Mouse (Mus musculus) Patski (cell line): ENCODE measurements around the gene Aplp2. TPM values are rescaled to one million over a fixed set of nuclear protein-coding genes. Genes with fewer than 3 reads are reported as not detected.
A peak's percentile ranks its signal among the peaks of the same experiment; 100 is the strongest.

ENCODE experiments used
- ATAC-seq: fragments of 100-300 bp; one replicate; pipeline ENCODE4 v1.8.0; 2021
- CTCF ChIA-PET: fragments of 350-600 bp; sonication (Branson Sonifier 250); formaldehyde crosslinking; loops from one replicate; lab custom pipeline; 2022; ENCODE audit warnings: inconsistent platforms; lab: Charles Lee
- POLR2A ChIA-PET: fragments of 350-600 bp; sonication (Branson Sonifier 250); formaldehyde crosslinking; loops from one replicate; lab custom pipeline; 2022; ENCODE audit warnings: antibody characterized with exemption, inconsistent platforms; lab: Charles Lee
- DNase-seq: peaks from one replicate; pipeline ENCODE4 v3.0.0-alpha.2; 2011; ENCODE audit warnings: low read depth, low spot score
- H3K27me3 ChIP-seq: fragments of 371-371 bp; one replicate; pipeline ENCODE4 v1.5.1; 2021
- CTCF ChIP-seq: fragments of 100-300 bp; IDR thresholded peaks from one replicate; pipeline ENCODE4 v1.5.1; 2021
- in situ Hi-C: fragments of 300-500 bp; cut with MboI; formaldehyde crosslinking; loops from 3 replicates; pipeline ENCODE4 v1.11.1; 2018; ENCODE audit warnings: low pct_unique_long_range_greater_than_20kb, mixed read lengths
- polyA plus RNA-seq: library from polyadenylated mRNA; unstranded; gene quantifications from one replicate; pipeline ENCODE4 v1.2.3, GENCODE M21; 2021

The Aplp2 gene
- polyA plus RNA-seq, 1 experiment from 2014 or later, result 755 TPM

GRCm38 (mm10) chr9:31162911-31163310 is 48.7 kb downstream of the Aplp2 start:
- TF ChIP-seq CTCF, result no peak
- in situ Hi-C loops, result loop anchor here (25.0 kb wide), 1 partner anchor 374 kb away; no protein-coding TSS in a partner anchor
- POLR2A ChIA-PET, result no interaction called here
- CTCF ChIA-PET, result interaction anchor here (1.1 to 1.7 kb wide), 5 partner anchors 10 to 185 kb away, joined by 3 to 7 read pairs (median 3); no protein-coding TSS in a partner anchor
- H3K27me3 ChIP-seq, result no peaks in the 10 kb centered on the region
- ATAC-seq (no peak), DNase-seq (no peak)

- CTCF ChIA-PET, result interaction anchor here (1.1 to 1.5 kb wide), 2 partner anchors 20 to 202 kb away, joined by 3 read pairs; no protein-coding TSS in a partner anchor
- DNase-seq (no peak), ATAC-seq (no peak)
- TF ChIP-seq CTCF, result peak; percentile 67
- POLR2A ChIA-PET, result no interaction called here
- H3K27me3 ChIP-seq, result no peaks in the 10 kb centered on the region
- in situ Hi-C loops, result loop anchor here (25.0 kb wide), 1 partner anchor 377 kb away; no protein-coding TSS in a partner anchor
Observed at GRCm38 (mm10) chr9:31159910-31160309, 51.7 kb downstream of the Aplp2 start.

- ChIA-PET POLR2A (no interaction called here), CTCF (interaction anchor here (1.0 to 2.3 kb wide), 4 partner anchors 46 to 199 kb away, joined by 3 to 11 read pairs (median 6); no protein-coding TSS in a partner anchor)
- TF ChIP-seq CTCF, result no peak
- DNase-seq (no peak), ATAC-seq (peak; percentile 67)
- H3K27me3 ChIP-seq, result no peaks in the 10 kb centered on the region
- in situ Hi-C loops, result loop anchor here (25.0 kb wide), 1 partner anchor 381 kb away; no protein-coding TSS in a partner anchor
Observed at GRCm38 (mm10) chr9:31156594-31156993, 55.0 kb downstream of the Aplp2 start.

GRCm38 (mm10) chr9:31151050-31151449 is 60.6 kb downstream of the Aplp2 start:
- in situ Hi-C loops, result loop anchor here (5.0 to 25.0 kb wide), 2 partner anchors 196 to 386 kb away; no protein-coding TSS in a partner anchor
- CTCF ChIA-PET, result interaction anchor here (0.7 to 3.4 kb wide), 5 partner anchors 11 to 197 kb away, joined by 3 to 7 read pairs (median 3); no protein-coding TSS in a partner anchor
- ATAC-seq (no peak), DNase-seq (no peak)
- TF ChIP-seq CTCF, result peak; percentile 60
- H3K27me3 ChIP-seq, result no peaks in the 10 kb centered on the region
- POLR2A ChIA-PET, result interaction anchor here (0.5 to 0.6 kb wide), 2 partner anchors 194 to 267 kb away, joined by 3 read pairs; no protein-coding TSS in a partner anchor

GRCm38 (mm10) chr9:31148135-31148534 is 63.5 kb downstream of the Aplp2 start:
- no peaks in the 10 kb centered on the region for H3K27me3 ChIP-seq
- DNase-seq (no peak), ATAC-seq (no peak)
- POLR2A ChIA-PET, result no interaction called here
- CTCF ChIA-PET, result interaction anchor here (1.4 kb wide), 1 partner anchor 201 kb away, joined by 4 read pairs; no protein-coding TSS in a partner anchor
- no peak for TF ChIP-seq CTCF
- in situ Hi-C loops, result no loop called here

GRCm38 (mm10) chr9:31145272-31145925 is 66.2 kb downstream of the Aplp2 start:
- no peak for TF ChIP-seq CTCF
- POLR2A ChIA-PET, result interaction anchor here (0.7 kb wide), 1 partner anchor 9 kb away, joined by 6 read pairs; no protein-coding TSS in a partner anchor
- ATAC-seq (no peak), DNase-seq (no peak)
- in situ Hi-C loops, result no loop called here
- H3K27me3 ChIP-seq, result no peaks in the 10 kb centered on the region
- CTCF ChIA-PET, result no interaction called here

GRCm38 (mm10) chr9:31142924-31143323 is 68.7 kb downstream of the Aplp2 start:
- no peaks in the 10 kb centered on the region for H3K27me3 ChIP-seq
- POLR2A ChIA-PET, result interaction anchor here (1.1 kb wide), 1 partner anchor 69 kb away, joined by 3 read pairs; the partner anchor contains the start of gene Aplp2
- DNase-seq (no peak), ATAC-seq (peak; percentile 65)
- no peak for TF ChIP-seq CTCF
- in situ Hi-C loops, result no loop called here
- CTCF ChIA-PET, result interaction anchor here (1.0 to 1.2 kb wide), 3 partner anchors 9 to 205 kb away, joined by 3 read pairs; no protein-coding TSS in a partner anchor

- in situ Hi-C loops, result no loop called here
- POLR2A ChIA-PET, result no interaction called here
Observed at GRCm38 (mm10) chr9:31133131-31133530, 78.5 kb downstream of the Aplp2 start.

GRCm38 (mm10) chr9:31131205-31131968 is 80.2 kb downstream of the Aplp2 start, which contains the start of gene St14:
Gene St14, minus strand, starts transcription at chr9:31131853.
- ChIA-PET POLR2A (no interaction called here), CTCF (no interaction called here)
- DNase-seq (no peak), ATAC-seq (no peak)
- TF ChIP-seq CTCF, result no peak
- no peaks in the 10 kb centered on the region for H3K27me3 ChIP-seq
- in situ Hi-C loops, result no loop called here

More at GRCm38 (mm10) chr9:31133131-31133530, 78.5 kb downstream of the Aplp2 start:
- TF ChIP-seq CTCF, result no peak
- DNase-seq, result no peak
- no peaks in the 10 kb centered on the region for H3K27me3 ChIP-seq
- CTCF ChIA-PET, result no interaction called here
- no peak for ATAC-seq
